ENCODE assay signal across 9 mouse cellular contexts in the genomic region with DNA sequence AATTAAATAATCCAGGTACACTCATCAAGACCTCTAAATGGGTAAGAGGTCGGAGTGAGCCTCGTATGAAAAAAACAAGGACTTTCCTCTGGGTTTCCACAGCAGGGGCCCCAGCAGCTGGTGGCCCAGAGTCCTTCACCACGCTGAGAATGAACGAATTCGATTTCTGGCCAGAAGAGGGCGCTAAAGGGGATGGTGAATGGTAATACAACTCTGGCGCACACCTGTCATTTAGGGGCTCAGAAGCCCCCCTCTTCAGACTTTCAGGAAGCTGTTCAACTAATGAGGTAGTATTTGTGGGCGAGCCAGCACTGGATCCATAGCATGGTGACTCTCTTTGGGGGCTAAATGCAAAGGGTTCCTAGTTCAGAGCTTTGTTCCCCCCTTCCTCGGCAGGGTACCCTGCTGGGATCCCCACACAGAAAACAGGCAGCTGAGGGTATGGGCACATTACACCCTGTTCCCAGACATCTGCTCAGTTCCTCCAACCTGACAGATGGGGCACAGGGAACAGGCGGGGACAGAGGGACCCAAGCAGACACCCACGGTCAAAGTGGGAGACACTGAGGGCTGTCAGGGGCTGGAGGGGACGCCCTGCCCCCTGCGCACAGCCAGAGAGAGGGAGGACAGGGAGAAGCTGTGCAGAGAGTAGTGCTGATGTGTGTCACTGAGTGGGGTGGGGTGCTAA. TPM values are rescaled to one million over a fixed set of nuclear protein-coding genes. Genes with fewer than 3 reads are reported as not detected.
DNase-seq lines count a peak whose midpoint lies in the region; ATAC-seq and TF ChIP-seq lines count a peak whose summit lies in the region.
"Had no signal": no experiment of that assay in that cellular context is flagged by ENCODE, and none has a peak within 500 bp of the region (broad histone marks: within the 10 kb centered on the region; RNA-seq: fewer than 3 reads in every experiment).

No protein-coding gene starts in this region.

- no peak overlapping the region for H3K27ac ChIP-seq in MEL (ENCODE audit: control insufficient read depth, low read depth, low read length)
- peak overlapping the region; percentile 4; the same call in 1 of the 2 replicates for H3K27ac ChIP-seq in limb, embryonic 12.5 days

- 40% methylated on average over 13 of the region's 13 CpGs for WGBS in limb, embryonic 12.5 days

- TF ChIP-seq POLR2A in MEL (IDR thresholded peaks at IDR 0.05; ENCODE audit: control insufficient read depth in 1 of 2, insufficient read depth in 1 of 2, low read depth in 1 of 2, low read length in 2 of 2, poor library complexity in 1 of 2) = no peak

- H3K27me3 ChIP-seq in MEL (ENCODE audit: control insufficient read depth in 1 of 2, insufficient read depth in 2 of 2, low read length in 2 of 2) = no peaks in the 10 kb centered on the region
- peaks cover 6% of the 10 kb centered on the region; the same call in 1 of the 2 replicates for H3K27me3 ChIP-seq in limb, embryonic 12.5 days

- no peak overlapping the region for H3K4me3 ChIP-seq in MEL (ENCODE audit: control insufficient read depth in 1 of 2, insufficient read depth in 1 of 2, low read depth in 2 of 2, low read length in 2 of 2)
- no peak overlapping the region for H3K4me3 ChIP-seq in limb, embryonic 12.5 days (replicated peaks)
- H3K4me3 ChIP-seq: erythroblast, embryonic 14.5 days had no signal

- H3K4me2 ChIP-seq in limb, embryonic 12.5 days = no peak overlapping the region

- peak; percentile 47 to 72 (median 67) for TF ChIP-seq CTCF in MEL (IDR thresholded peaks at IDR 0.05 in 2 of 3, conservative IDR thresholded peaks at IDR 0.05 in 1 of 3; ENCODE audit: control insufficient read depth in 1 of 3, insufficient read depth in 1 of 3, low read depth in 2 of 3, low read length in 3 of 3, poor library complexity in 1 of 3, severe bottlenecking in 1 of 3)

- DNase-seq in layer of hippocampus, adult 11-12 months (ENCODE audit: low spot score) = peak; percentile 78
- DNase-seq in layer of hippocampus, adult 9-10 months (ENCODE audit: low spot score) = no peak
- DNase-seq in MEL (ENCODE audit: low read depth, low spot score) = peak; percentile 62
- peak; percentile 73 for DNase-seq in cerebellum, adult 9-10 months
- peak; percentile 55 to 74 for DNase-seq in heart, postnatal 14 days
- peak; percentile 46 for DNase-seq in right cerebral cortex, adult 18-20 months

- H3K79me2 ChIP-seq in MEL (ENCODE audit: control insufficient read depth, insufficient read depth, low read length, poor library complexity) = no peaks in the 10 kb centered on the region

- no peak overlapping the region for H3K9ac ChIP-seq in MEL (ENCODE audit: control insufficient read depth, low read depth, low read length, poor library complexity, severe bottlenecking)
- no peak overlapping the region for H3K9ac ChIP-seq in limb, embryonic 12.5 days (replicated peaks)

- ATAC-seq in limb, embryonic 12.5 days (ENCODE audit: insufficient number of reproducible peaks, insufficient read depth, low FRiP score, low TSS enrichment, low read depth) = 0 out of 2 replicates have a peak, but pooled peaks have one; percentile 32
- ATAC-seq in erythroblast, adult 5-6 weeks (replicated peaks; ENCODE audit: low FRiP score, poor library complexity, severe bottlenecking) = no peak; the same call in 1 of the 2 replicates

- H3K9me3 ChIP-seq in MEL (replicated peaks; ENCODE audit: insufficient read depth, low read length) = no peaks in the 10 kb centered on the region
- H3K9me3 ChIP-seq in limb, embryonic 12.5 days = no peaks in the 10 kb centered on the region

- H3K36me3 ChIP-seq in MEL (ENCODE audit: control insufficient read depth in 1 of 2, insufficient read depth in 2 of 2, low read length in 2 of 2) = peaks cover 0 to 4% of the 10 kb centered on the region in 2 experiments
- H3K36me3 ChIP-seq in limb, embryonic 12.5 days = peaks cover 64% of the 10 kb centered on the region

- no peak for TF ChIP-seq EP300 in MEL (IDR thresholded peaks at IDR 0.05; ENCODE audit: low read depth in 1 of 2, low read length in 2 of 2)

- H3K4me1 ChIP-seq in MEL (ENCODE audit: control insufficient read depth in 1 of 2, insufficient read depth in 2 of 2, low read length in 2 of 2) = peaks cover 2 to 3% of the 10 kb centered on the region in 2 experiments; a peak in 2 of 4 replicates
- peaks cover 33% of the 10 kb centered on the region for H3K4me1 ChIP-seq in limb, embryonic 12.5 days (replicated peaks)

- intact Hi-C loops in heart, postnatal 14 days (cut with DNase I) = loop anchor here (1.0 kb wide), 1 partner anchor 94 kb away; no protein-coding TSS in a partner anchor

- TF ChIP-seq RAD21 in MEL (IDR thresholded peaks at IDR 0.05; ENCODE audit: low read depth, low read length) = peak; percentile 28

TF ChIP-seq in MEL, 35 proteins besides CTCF, POLR2A, EP300 and RAD21:
- no peak for TF ChIP-seq USF1 (IDR thresholded peaks at IDR 0.05; ENCODE audit: low read depth, low read length)
- peak; percentile 62 for TF ChIP-seq SMC3 (IDR thresholded peaks at IDR 0.05; ENCODE audit: low read depth, low read length)
- peak; percentile 54 for TF ChIP-seq ZC3H11A (IDR thresholded peaks at IDR 0.05; ENCODE audit: low read depth, low read length)
- TF ChIP-seq MAZ (IDR thresholded peaks at IDR 0.05; ENCODE audit: low read depth, low read length) = 0 out of 2 replicates have a peak, but pooled peaks have one; percentile 31
- TF ChIP-seq ELF1 (IDR thresholded peaks at IDR 0.05; ENCODE audit: low read depth, low read length) = no peak
TF ChIP-seq in MEL: peak in this region for 3.

RNA-seq across cellular contexts. Expression of a gene that starts 7.6 kb away (rescaled TPM):
- 24.3 and 27.3 TPM in 2 replicates for total RNA-seq in MEL (2012; rRNA removed)
- polyA plus RNA-seq in MEL (2012; ENCODE audit: insufficient read depth in 1 of 2, insufficient read length in 2 of 2, low read depth in 1 of 2, low replicate concordance in 2 of 2, missing spikeins in 1 of 2) = 10 to 100 TPM in 1 of 2 experiments, not detected in 1; 36.2 TPM
- total RNA-seq in heart, postnatal 14 days (2021) = 10 to 100 TPM; 12.5 to 15.0 TPM
- polyA plus RNA-seq in limb, embryonic 12.5 days (2016; fragmentation: Nextera tagmentation; extraction: Ambion mirVana) = 33.5 and 35.8 TPM in 2 replicates
- total RNA-seq in erythroblast, adult 5-6 weeks (2015; ENCODE audit: low replicate concordance) = 0.96 and 1.7 TPM in 2 replicates
- total RNA-seq in erythroblast, adult 5-6 weeks (2017; ENCODE audit: low replicate concordance) = 0.98 and 2.7 TPM in 2 replicates

RNA-seq across cellular contexts. Expression of a gene that starts 7.7 kb away (rescaled TPM):
- 9.7 and 10.2 TPM in 2 replicates for total RNA-seq in MEL (2012; rRNA removed)
- polyA plus RNA-seq in MEL (2012; ENCODE audit: insufficient read depth in 1 of 2, insufficient read length in 2 of 2, low read depth in 1 of 2, low replicate concordance in 2 of 2, missing spikeins in 1 of 2) = 10 to 100 TPM in 1 of 2 experiments, not detected in 1; 17.1 TPM
- total RNA-seq in heart, postnatal 14 days (2021) = 10 to 100 TPM; 29.9 to 30.3 TPM
- 15.7 and 17.4 TPM in 2 replicates for polyA plus RNA-seq in limb, embryonic 12.5 days (2016; fragmentation: Nextera tagmentation; extraction: Ambion mirVana)
- total RNA-seq in erythroblast, adult 5-6 weeks (2015; ENCODE audit: low replicate concordance) = 2.7 and 11.1 TPM in 2 replicates
- 5.4 and 9.2 TPM in 2 replicates for total RNA-seq in erythroblast, adult 5-6 weeks (2017; ENCODE audit: low replicate concordance)

RNA-seq across cellular contexts. Expression of a gene that starts 9.6 kb away (rescaled TPM):
- not detected in 2 replicates for total RNA-seq in MEL (2012; rRNA removed)
- under 1 TPM in 1 of 2 experiments, not detected in 1; 0.03 TPM for polyA plus RNA-seq in MEL (2012; ENCODE audit: insufficient read depth in 1 of 2, insufficient read length in 2 of 2, low read depth in 1 of 2, low replicate concordance in 2 of 2, missing spikeins in 1 of 2)
- not detected for total RNA-seq in heart, postnatal 14 days (2021)
- polyA plus RNA-seq in limb, embryonic 12.5 days (2016; fragmentation: Nextera tagmentation; extraction: Ambion mirVana) = not detected in 2 replicates
- total RNA-seq in erythroblast, adult 5-6 weeks (2015; ENCODE audit: low replicate concordance) = not detected in 2 replicates
- total RNA-seq in erythroblast, adult 5-6 weeks (2017; ENCODE audit: low replicate concordance) = not detected in 2 replicates
- polyA plus RNA-seq: erythroblast, embryonic 14.5 days had no signal
